Mouse (Mus musculus) erythroblast, adult 5-6 weeks (primary cell): Measurements from ENCODE around the gene Sctr. TPM values are rescaled to one million over a fixed set of nuclear protein-coding genes. Genes with fewer than 3 reads are reported as not detected.

Source experiments
- ATAC-seq: replicated peaks from 2 replicates; pipeline ENCODE4 v1.8.0; 2016; ENCODE audit warnings: moderate number of reproducible peaks, mild to moderate bottlenecking, moderate TSS enrichment, inconsistent platforms; ENCODE audit not compliant: poor library complexity, low FRiP score, severe bottlenecking
- total RNA-seq, 2 experiments: library from RNA; stranded (forward) in 1 of 2; stranded (reverse) in 1 of 2; fragments of 150-400 nt in 1 of 2; fragments of 200-764, 138-1000 nt in 1 of 2; gene quantifications; 2 replicates each; pipeline versions ENCODE4 v1.2.3 to v1.2.4; 2015 to 2017; ENCODE audit warnings: low replicate concordance in 2 of 2

Gene Sctr
- total RNA-seq, 2 experiments from 2014 or later = not detected

DNA sequence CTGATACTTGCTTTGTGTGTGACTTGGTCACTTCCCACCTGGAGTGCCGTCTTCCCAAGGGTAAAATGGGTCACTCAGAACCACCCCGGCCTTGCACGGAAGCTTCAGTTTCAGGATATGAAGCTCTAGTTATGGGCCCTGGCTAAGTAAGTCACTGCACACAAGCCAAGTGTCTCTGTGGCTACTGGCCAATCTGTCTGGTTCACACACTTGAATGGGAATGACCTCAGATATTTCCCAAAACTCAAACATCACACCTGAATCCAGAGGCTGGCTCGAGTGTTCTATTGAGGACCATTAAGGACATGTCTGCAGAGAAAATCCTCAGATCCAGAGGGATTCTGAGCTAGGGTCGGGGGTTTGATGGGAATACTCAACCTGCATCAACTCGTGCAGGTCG is 55.5 kb downstream of the Sctr start:
- ATAC-seq = no peak

DNA sequence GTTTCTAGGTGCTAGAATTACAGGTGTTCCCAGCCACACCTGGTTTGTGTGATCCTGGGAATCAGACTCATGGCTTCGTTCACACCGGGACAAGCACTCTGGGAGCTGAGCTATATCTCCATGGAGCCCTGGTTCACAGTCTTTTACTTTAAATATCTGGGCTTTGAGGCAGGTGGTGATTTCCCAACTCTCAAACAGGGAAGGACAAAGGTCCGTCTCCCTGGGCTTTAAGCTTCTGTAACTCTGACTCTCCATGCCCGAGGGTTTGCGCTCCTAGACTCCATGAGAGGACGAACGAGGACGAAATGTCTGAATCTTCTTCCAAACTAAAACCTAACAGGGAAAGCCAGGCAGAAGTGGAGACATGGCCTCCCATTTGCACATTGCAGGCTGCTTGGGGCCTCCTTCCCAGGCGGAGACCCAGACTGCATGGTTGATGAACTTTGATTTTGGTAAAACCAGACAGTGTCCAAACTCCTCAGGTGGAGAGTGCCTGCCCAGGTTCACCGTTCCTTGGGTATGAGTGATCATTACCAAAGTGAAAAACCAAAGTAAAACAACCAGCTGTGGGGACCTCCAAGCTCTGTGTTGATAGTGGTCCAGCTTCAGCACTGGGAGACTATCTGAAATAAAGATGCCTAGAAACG is 57.5 kb downstream of the Sctr start:
- ATAC-seq = no peak

GRCm38 (mm10) chr1:120066159-120066558 is 59.5 kb downstream of the Sctr start:
- ATAC-seq = no peak

DNA sequence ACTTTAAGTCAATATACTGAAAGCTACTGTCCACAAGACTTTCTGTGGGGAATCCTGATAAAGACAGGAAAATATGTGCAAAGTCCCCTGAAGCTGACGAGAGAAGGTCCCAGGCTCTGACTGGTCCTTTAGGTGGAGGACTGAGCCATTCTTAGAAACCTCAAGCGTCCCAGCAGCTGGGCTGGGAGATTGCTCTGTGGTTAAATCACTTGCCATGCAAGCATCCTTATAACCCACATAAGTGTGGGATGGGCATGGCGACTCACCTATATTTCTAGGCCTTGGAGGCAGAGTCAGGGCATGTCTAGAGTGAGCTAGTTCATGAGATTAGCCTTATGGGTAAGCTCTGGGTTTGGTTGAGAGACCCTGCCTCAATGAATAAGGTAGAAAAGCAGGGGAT is 59.9 kb downstream of the Sctr start:
- no peak for ATAC-seq

GRCm38 (mm10) chr1:120069120-120069519 is 62.4 kb downstream of the Sctr start:
- ATAC-seq = no peak

- no peak for ATAC-seq
These were observed 63.5 kb downstream of the Sctr start for GRCm38 (mm10) chr1:120070168-120070567.

DNA sequence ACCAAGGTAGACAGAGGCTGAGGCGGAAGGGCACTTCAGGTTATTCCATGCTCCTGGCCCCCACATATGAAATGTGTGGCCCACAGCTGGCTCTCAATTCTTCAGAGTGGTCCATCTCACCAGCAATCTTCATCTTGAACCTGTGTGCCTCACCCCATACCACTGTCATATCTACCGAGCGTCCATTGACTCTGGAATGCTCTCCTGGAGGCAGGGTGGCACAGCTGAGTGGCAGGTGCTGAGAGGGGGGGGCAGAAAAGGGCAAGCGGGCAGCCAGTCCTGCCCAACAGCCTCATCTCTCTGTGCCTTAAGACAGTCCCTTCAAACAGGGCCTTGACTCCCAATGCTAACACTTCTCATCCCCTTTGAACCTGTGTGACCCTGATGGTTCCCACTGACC is 64.4 kb downstream of the Sctr start:
- ATAC-seq = no peak

GRCm38 (mm10) chr1:120072900-120073299 is 66.2 kb downstream of the Sctr start:
- ATAC-seq = no peak

GRCm38 (mm10) chr1:120073519-120074306 is 67.0 kb downstream of the Sctr start, which contains the start of gene Tmem37:
Tmem37 (minus strand) TSS chr1:120074074.
- ATAC-seq = no peak

GRCm38 (mm10) chr1:120074307-120074702 is 67.6 kb downstream of the Sctr start:
- no peak for ATAC-seq

DNA sequence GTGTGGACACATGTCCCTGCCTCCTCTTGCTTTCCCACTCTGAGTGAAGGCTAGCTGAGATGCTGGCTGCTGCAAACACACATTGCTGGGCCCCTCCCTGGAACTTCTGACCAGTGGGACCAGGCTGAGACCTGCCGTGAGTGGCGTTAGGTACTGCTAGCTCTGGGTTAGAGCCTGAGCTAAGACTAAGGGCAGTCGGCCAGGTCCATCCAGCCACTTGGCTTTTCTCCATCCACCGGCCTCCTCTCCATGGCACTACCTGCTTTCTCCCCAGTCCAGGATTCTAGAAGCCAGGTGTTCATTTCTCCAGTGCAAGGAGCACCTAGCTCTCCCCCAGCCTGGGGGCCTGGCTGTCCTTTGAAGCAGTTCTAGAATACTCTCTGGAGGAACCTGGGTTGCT is 68.2 kb downstream of the Sctr start:
- ATAC-seq = no peak

- no peak for ATAC-seq
These were observed 68.8 kb downstream of the Sctr start for GRCm38 (mm10) chr1:120075507-120075906.

DNA sequence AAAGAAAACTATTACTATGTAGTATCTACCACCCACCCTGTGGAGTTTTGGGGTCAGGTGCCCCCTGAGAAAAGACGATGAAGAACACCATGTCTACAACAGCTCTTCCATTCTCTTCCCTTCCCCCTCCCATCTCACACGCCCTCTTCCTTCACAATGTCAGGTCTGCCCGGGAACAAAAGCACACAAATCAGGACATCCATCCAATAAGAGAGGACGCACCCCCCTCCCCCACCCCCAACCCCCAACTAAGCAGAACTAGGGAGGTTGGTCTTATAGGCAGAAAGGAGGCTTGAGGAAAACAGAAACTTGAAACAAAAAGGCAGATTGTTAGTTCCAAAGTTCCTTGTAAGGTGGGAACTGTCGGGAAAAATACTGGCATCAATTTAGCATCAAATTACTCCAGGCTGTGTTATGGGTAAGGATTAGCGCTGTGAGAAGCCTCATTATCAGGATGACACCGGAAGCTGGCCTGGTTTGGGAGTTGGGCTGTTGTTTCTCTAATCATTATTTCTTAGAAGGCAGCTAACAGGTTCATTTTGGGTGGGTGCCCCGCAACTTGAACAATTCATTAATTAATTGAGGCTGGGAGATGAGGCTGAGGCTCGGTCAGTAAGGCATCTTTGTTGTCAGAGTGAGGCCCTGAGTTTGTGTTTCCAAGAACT is 71.2 kb downstream of the Sctr start:
- no peak for ATAC-seq

GRCm38 (mm10) chr1:120080632-120081031 is 73.9 kb downstream of the Sctr start:
- no peak for ATAC-seq

DNA sequence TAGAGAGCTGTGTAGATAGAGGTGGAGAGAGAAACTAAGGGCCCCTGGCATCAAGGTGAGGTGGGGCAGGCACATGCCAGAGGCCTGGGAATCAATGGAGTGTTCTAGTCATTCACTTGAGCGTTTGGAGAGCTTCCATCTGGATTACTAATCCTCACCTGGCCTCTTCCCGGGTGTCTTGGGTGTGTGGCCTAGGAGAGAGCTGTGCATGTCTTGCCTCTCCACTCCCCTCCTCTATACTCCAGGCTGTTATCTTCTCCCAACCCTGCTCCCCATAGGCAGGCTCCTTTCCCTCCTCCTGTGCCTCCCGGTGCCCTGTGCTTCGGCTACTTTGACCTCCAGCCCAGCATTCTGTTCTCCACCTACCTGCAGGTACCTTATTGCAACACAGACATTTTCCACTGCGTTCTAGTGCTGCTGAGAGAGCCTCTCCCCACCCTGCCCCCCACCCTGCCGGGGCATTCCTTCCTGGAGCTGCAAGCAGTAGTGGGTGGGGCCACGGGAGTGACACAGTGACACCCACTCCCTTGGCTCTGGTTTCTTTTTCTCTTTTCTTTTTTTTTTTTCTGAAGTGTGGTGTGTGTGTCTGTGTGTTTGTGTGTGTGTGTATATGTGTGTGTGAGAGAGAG is 76.4 kb downstream of the Sctr start:
- no peak for ATAC-seq

GRCm38 (mm10) chr1:120083921-120084517 is 77.3 kb downstream of the Sctr start:
- ATAC-seq = no peak

DNA sequence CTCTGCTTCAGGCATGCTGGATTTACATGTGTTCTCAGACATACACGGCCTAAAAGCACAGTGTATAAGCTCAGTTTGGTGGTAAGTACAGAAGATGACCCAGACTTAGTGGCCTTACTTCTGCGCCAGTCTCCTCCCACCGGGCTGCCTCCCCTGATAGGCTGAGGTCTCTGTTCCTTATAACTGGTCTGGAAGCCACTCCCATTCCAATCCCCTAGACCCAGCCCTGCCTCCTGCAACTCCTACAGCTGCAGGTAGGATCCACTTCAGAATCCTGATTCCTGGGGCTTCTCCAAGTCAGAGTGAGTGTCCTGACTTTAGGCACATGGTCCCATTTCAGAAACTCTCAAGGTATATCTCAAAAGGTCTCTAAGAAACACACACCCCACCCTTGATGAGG is 79.0 kb downstream of the Sctr start:
- no peak for ATAC-seq

GRCm38 (mm10) chr1:120086644-120087043 is 80.0 kb downstream of the Sctr start:
- no peak for ATAC-seq

- no peak for ATAC-seq
These were observed 82.5 kb downstream of the Sctr start for GRCm38 (mm10) chr1:120089180-120089579.
